Mouse (Mus musculus): ENCODE measurements around the gene Plk1. TPM values are rescaled to one million over a fixed set of nuclear protein-coding genes. Genes with fewer than 3 reads are reported as not detected.
A peak's percentile ranks its signal among the peaks of the same experiment; 100 is the strongest.

Gene Plk1
- polyA plus RNA-seq, 1 experiment, result 87.6 TPM

DNA sequence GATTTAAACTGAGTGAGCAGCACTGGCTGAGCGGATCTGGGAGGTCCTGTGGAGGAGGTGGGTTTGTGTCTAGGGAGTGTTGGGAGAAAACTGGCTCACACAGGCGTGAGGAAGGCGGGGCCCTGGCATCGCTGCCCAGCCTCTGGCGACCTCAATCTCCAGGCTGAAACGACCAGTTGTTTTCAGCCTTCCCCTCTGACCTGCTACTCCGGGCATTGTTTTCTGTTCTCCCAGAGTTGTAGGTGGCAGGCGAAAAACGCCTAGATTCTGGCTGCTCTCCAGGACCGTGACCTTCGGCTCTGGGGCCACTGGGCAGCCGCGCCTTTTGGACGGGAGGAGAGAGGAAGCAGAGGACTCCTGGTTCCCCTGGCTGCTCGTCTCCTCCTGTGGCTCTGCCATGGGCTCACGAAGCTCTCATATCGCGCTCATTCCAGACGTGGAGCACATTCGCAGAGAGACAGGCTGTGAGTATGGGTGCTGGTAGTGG is 60.1 kb downstream of the Plk1 start, which contains the start of gene Chp2:
Gene Chp2, plus strand, starts transcription at position 182 of the 487 bp plus-strand sequence.
- peaks cover 29% of the 10 kb centered on the region for H3K27me3 ChIP-seq (replicated peaks)
- H3K36me3 ChIP-seq (replicated peaks; ENCODE audit: low read length), result no peaks in the 10 kb centered on the region
- H3K4me1 ChIP-seq, result no peaks in the 10 kb centered on the region
- TF ChIP-seq FLI1 (IDR thresholded peaks at IDR 0.05; ENCODE audit: low read length) (no peak), GATA1 (IDR thresholded peaks at IDR 0.05; ENCODE audit: borderline replicate concordance, low read length) (no peak)
- peaks cover 45% of the 10 kb centered on the region for H3K9me3 ChIP-seq
- H3K4me3 ChIP-seq (replicated peaks), result peak within 1 kb of the TSS; percentile 31

Other genes with a start within 250 kb of the Plk1 start
- gene Cog7, start 177.7 kb upstream of the Plk1 start, polyA plus RNA-seq (2012; ENCODE audit: insufficient read depth, low replicate concordance), result 2.6 and 4.4 TPM in 2 replicates
- 32.9 and 40.9 TPM in 2 replicates for gene Gga2, start 138.2 kb upstream of the Plk1 start, polyA plus RNA-seq (2012; ENCODE audit: insufficient read depth, low replicate concordance)
- gene Ubfd1, start 92.3 kb upstream of the Plk1 start, polyA plus RNA-seq (2012; ENCODE audit: insufficient read depth, low replicate concordance), result 2.8 and 20.2 TPM in 2 replicates
- 3.1 and 8.1 TPM in 2 replicates for gene Ears2, start 92.2 kb upstream of the Plk1 start, polyA plus RNA-seq (2012; ENCODE audit: insufficient read depth, low replicate concordance)
- gene Ndufab1, start 57.6 kb upstream of the Plk1 start, polyA plus RNA-seq (2012; ENCODE audit: insufficient read depth, low replicate concordance), result 847 and 2,571 TPM in 2 replicates
- 0.50 and 2.0 TPM in 2 replicates for gene Palb2, start 26.5 kb upstream of the Plk1 start, polyA plus RNA-seq (2012; ENCODE audit: insufficient read depth, low replicate concordance)
- 4.5 and 7.6 TPM in 2 replicates for gene Dctn5, start 26.4 kb upstream of the Plk1 start, polyA plus RNA-seq (2012; ENCODE audit: insufficient read depth, low replicate concordance)
- not detected in 2 replicates for gene Ern2, start 26.8 kb downstream of the Plk1 start, polyA plus RNA-seq (2012; ENCODE audit: insufficient read depth, low replicate concordance)
- not detected in 2 replicates for gene Chp2, start 60.1 kb downstream of the Plk1 start, polyA plus RNA-seq (2012; ENCODE audit: insufficient read depth, low replicate concordance)
- 0.82 and 0.83 TPM in 2 replicates for gene Prkcb, start 129.3 kb downstream of the Plk1 start, polyA plus RNA-seq (2012; ENCODE audit: insufficient read depth, low replicate concordance)